Mouse (Mus musculus) liver, adult 2 months (tissue): ENCODE measurements around the gene Chmp6. TPM values are rescaled to one million over a fixed set of nuclear protein-coding genes. Genes with fewer than 3 reads are reported as not detected.

Experiments used
- DNase-seq: peaks from one replicate; pipeline ENCODE4 v3.0.0-alpha.2; 2011; ENCODE audit warnings: low read depth, low spot score; ENCODE audit errors: extremely low read depth
- H3K27ac ChIP-seq: fragments of 200-500 bp; replicated peaks from 2 replicates; pipeline ENCODE4 v1.5.1; 2012; ENCODE audit warnings: low read depth, mild to moderate bottlenecking, control low read depth, inconsistent platforms, low read length; ENCODE audit not compliant: insufficient read depth
- H3K27me3 ChIP-seq: fragments of 200-500 bp; 2 replicates; pipeline ENCODE4 v1.6.1; 2012; ENCODE audit warnings: mild to moderate bottlenecking, moderate library complexity, low read length, inconsistent platforms; ENCODE audit not compliant: control insufficient read depth, insufficient read depth
- H3K36me3 ChIP-seq: fragments of 200-500 bp; 2 replicates; pipeline ENCODE4 v1.6.1; 2012; ENCODE audit warnings: low read length, inconsistent platforms; ENCODE audit not compliant: control insufficient read depth, insufficient read depth
- H3K4me1 ChIP-seq: fragments of 200-500 bp; 2 replicates; pipeline ENCODE4 v1.6.1; 2011; ENCODE audit warnings: low read length; ENCODE audit not compliant: control insufficient read depth, insufficient read depth
- H3K4me3 ChIP-seq: fragments of 200-500 bp; 2 replicates; pipeline ENCODE4 v1.5.1; 2011; ENCODE audit warnings: low read depth, mild to moderate bottlenecking, control low read depth, low read length, moderate library complexity; ENCODE audit not compliant: insufficient read depth
- H3K79me2 ChIP-seq: fragments of 200-500 bp; 2 replicates; pipeline ENCODE4 v1.6.1; 2012; ENCODE audit warnings: inconsistent platforms, mild to moderate bottlenecking, low read length, moderate library complexity; ENCODE audit not compliant: control insufficient read depth, insufficient read depth
- H3K9ac ChIP-seq: fragments of 200-500 bp; 2 replicates; pipeline ENCODE4 v1.6.1; 2012; ENCODE audit warnings: low read depth, mild to moderate bottlenecking, control low read depth, inconsistent platforms, low read length
- CTCF ChIP-seq: fragments of 200-500 bp; IDR thresholded peaks from 2 replicates; pipeline ENCODE4 v1.5.1; 2011; ENCODE audit warnings: low read depth, low read length, control low read depth
- POLR2A ChIP-seq: fragments of 200-500 bp; IDR thresholded peaks from 2 replicates; pipeline ENCODE4 v1.6.1; 2011; ENCODE audit warnings: low read length, control low read depth; ENCODE audit not compliant: insufficient read depth; ENCODE audit errors: extremely low read depth
- WGBS: fragments of 180-500 bp; shearing (Covaris S2); methylation state at CpG from one replicate; pipeline ENCODE4 v1.1.7; 2018; 5-methylcytosine and 5-hydroxymethylcytosine counted together
- polyA plus RNA-seq: library from polyadenylated mRNA; depleted of rRNA; stranded (reverse); fragments of >200 nt; gene quantifications from 2 replicates; pipeline ENCODE4 v1.2.3, GENCODE M21; 2012; rRNA removed
- total RNA-seq: library from RNA; depleted of rRNA; stranded (reverse); fragments of >200 nt; gene quantifications from 2 replicates; pipeline ENCODE4 v1.2.3, GENCODE M21; 2014; rRNA removed

Chmp6 gene
- total and polyA plus RNA-seq, 2 experiments = 21.6 to 34.2 TPM

- H3K4me1 ChIP-seq = peaks cover 3% of the 10 kb centered on the region
- H3K27me3 ChIP-seq = no peaks in the 10 kb centered on the region
- H3K4me3 ChIP-seq = no peak overlapping the region
- 89% methylated on average over 6 of the region's 6 CpGs for WGBS
- peaks cover 11% of the 10 kb centered on the region for H3K36me3 ChIP-seq
- no peak for TF ChIP-seq CTCF
- TF ChIP-seq POLR2A = no peak
- no peak overlapping the region for H3K9ac ChIP-seq
- H3K79me2 ChIP-seq = peaks cover 7% of the 10 kb centered on the region; the same call in 1 of the 2 replicates
- H3K27ac ChIP-seq = no peak overlapping the region
- no peak for DNase-seq
Observed at GRCm38 (mm10) chr11:119966294-119966693, 53.1 kb downstream of the Chmp6 start.

GRCm38 (mm10) chr11:119967401-119967800, 54.2 kb downstream of the Chmp6 start:
- Histone ChIP-seq H3K36me3 (peaks cover 12% of the 10 kb centered on the region), H3K9ac (no peak overlapping the region), H3K79me2 (0 out of 2 replicates have a peak, but pooled peaks cover 4% of the 10 kb centered on the region), H3K27ac (no peak overlapping the region), H3K4me3 (no peak overlapping the region), H3K27me3 (no peaks in the 10 kb centered on the region), H3K4me1 (peaks cover 3% of the 10 kb centered on the region)
- no peak for DNase-seq
- no peak for TF ChIP-seq POLR2A
- no peak for TF ChIP-seq CTCF
- 85% methylated on average over 8 of the region's 8 CpGs for WGBS

- Histone ChIP-seq H3K4me1 (peaks cover 3% of the 10 kb centered on the region), H3K27ac (no peak overlapping the region), H3K36me3 (peaks cover 9% of the 10 kb centered on the region), H3K79me2 (0 out of 2 replicates have a peak, but pooled peaks cover 4% of the 10 kb centered on the region), H3K4me3 (no peak overlapping the region), H3K9ac (no peak overlapping the region), H3K27me3 (no peaks in the 10 kb centered on the region)
- 27% methylated on average over 2 of the region's 2 CpGs for WGBS
- no peak for DNase-seq
- TF ChIP-seq POLR2A (no peak), CTCF (no peak)
Observed at GRCm38 (mm10) chr11:119967892-119968291, 54.7 kb downstream of the Chmp6 start.

Other genes starting within 250 kb of the Chmp6 start
- 11.6 and 16.2 TPM in 2 replicates for gene Baiap2, start 29.3 kb downstream of the Chmp6 start, total RNA-seq
- 45.6 and 59.4 TPM in 2 replicates for gene Baiap2, start 29.3 kb downstream of the Chmp6 start, polyA plus RNA-seq
- gene Aatk, start 133.7 kb downstream of the Chmp6 start, total RNA-seq = 1.0 and 1.2 TPM in 2 replicates
- gene Aatk, start 133.7 kb downstream of the Chmp6 start, polyA plus RNA-seq = 2.0 and 2.6 TPM in 2 replicates
- 1.9 and 2.2 TPM in 2 replicates for gene Cep131, start 173.4 kb downstream of the Chmp6 start, total RNA-seq
- 2.3 and 2.8 TPM in 2 replicates for gene Cep131, start 173.4 kb downstream of the Chmp6 start, polyA plus RNA-seq
- 4.6 and 7.4 TPM in 2 replicates for gene Tepsin, start 185.3 kb downstream of the Chmp6 start, total RNA-seq
- gene Tepsin, start 185.3 kb downstream of the Chmp6 start, polyA plus RNA-seq = 16.5 and 24.9 TPM in 2 replicates
- 13.7 and 19.9 TPM in 2 replicates for gene Ndufaf8, start 185.5 kb downstream of the Chmp6 start, total RNA-seq
- gene Ndufaf8, start 185.5 kb downstream of the Chmp6 start, polyA plus RNA-seq = 55.4 and 59.8 TPM in 2 replicates
- gene Slc38a10, start 237.9 kb downstream of the Chmp6 start, total RNA-seq = 41.1 and 47.8 TPM in 2 replicates
- 75.1 and 90.2 TPM in 2 replicates for gene Slc38a10, start 237.9 kb downstream of the Chmp6 start, polyA plus RNA-seq